Mouse (Mus musculus): ENCODE data around the gene Coq8a. TPM values are rescaled to one million over a fixed set of nuclear protein-coding genes. Genes with fewer than 3 reads are reported as not detected.

Coq8a gene
- total RNA-seq, 2 experiments from 2014 or later, result 20.2 to 20.5 TPM

DNA sequence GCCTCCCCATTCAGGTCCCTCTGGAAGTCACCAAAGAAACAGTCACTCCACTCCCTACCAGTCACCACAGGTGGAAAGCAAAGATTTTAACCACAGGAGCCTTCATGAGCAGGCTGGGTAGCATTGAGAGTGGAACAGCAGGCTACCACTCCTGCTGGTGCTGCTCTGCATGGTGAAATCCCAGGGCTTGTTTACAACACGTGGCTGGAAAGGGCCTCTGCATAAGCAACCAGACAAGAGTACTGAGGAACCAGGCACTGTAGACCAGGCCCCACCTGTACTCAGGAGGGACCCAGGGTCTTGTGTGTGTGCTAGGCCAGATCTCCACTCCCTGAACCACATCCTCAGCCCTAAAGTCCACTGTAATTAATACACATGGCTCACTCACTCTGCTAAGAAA, 22.6 kb downstream of the Coq8a start:
- no peak for DNase-seq (ENCODE audit: low spot score in 2 of 2)

DNA sequence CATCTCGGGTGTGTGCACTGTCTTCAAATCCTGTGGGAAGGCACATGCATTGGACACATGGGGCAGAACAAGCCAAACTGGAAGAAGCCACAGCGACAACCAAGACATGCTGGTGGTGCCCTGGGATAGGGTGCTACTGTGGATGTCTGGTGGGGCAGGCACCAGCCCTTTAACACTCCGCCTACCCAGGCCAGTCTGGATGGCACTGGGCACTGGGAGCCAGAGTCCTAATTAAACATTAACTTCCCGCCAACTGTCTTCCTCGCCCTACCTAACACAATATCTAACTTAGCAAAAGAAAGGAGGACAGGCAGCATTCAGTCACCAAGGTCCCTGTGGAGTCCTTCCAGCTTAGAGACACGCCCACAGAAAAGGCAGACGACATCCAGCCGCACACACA, 23.8 kb downstream of the Coq8a start:
- DNase-seq (ENCODE audit: low spot score in 2 of 2), result no peak

DNA sequence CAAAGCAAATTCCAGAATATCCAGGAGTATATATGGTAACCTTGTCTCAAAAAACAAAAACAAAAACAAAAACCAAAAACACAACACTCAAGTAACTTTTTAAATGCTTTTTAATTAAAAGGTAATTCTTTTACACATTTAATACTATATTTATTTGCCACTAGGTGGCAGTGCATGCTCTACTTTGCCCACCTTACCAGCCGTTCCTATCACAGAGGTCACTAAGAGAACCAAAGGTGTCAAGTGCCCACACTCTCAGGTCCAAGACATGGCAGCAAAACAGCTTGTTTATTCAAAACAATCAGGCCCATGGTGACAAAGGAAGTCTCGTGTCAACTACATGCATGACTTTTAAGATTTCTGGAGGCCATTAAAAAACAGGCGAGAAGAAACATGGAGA, 24.2 kb downstream of the Coq8a start:
- DNase-seq (ENCODE audit: low spot score in 2 of 2), result no peak

DNA sequence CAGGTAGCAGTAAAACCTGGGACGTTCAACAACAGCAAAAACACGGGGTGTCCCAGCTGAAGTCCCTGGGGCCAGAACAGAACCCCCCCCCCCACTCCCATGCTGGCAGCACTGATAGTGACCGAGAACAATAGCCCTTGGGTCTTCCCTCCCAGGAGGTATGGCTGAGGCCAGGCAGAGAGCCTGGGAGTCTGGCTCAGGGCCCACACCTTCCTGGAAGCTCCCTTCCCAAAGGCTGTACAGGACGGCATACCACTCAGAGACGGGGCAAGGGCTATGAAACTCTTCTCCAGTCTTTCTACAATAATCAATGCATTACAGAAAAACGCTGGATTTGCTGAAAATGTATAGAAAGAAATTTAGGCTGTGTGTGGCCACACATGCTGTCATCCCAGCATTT, 24.7 kb downstream of the Coq8a start:
- DNase-seq (ENCODE audit: low spot score in 2 of 2), result no peak

DNA sequence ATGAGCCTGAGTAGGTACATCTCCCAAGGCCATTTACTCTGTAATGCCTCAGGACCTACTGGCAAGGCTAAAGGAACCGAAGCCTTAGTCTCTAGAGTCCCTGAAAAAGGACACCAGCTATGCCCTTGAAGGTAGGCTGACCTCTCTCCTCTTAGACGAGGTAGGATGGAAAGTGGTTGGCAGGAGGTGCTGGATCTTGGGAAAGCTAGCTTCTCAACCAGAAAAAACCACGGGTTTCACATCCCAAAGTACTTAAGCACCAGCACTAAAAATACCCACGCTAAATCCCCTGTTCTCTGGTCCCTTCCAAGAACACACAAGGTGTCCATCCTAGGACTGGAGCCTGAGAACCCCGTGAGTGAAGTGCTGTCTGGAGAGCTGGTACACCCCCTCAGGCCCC, 26.4 kb downstream of the Coq8a start:
- DNase-seq (ENCODE audit: low spot score in 2 of 2), result no peak

DNA sequence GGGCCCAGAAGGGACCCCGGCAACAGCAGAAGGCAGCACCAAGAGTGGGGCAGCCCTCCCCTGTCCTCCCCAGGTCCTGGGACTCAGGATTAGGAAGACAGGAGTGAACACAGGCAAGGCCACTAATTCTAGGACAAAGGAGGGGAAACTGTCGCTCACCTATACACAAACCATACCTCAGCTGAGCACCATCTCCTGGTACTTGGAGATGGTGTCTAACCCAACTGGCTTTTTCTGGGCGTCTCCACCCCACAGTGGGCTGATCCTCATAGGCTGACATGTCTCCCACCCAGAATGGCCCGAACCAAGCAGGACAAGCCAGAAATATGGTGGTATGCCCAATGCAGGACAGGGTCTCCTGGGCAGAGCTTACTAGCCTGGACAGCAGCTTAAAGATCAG, 26.8 kb downstream of the Coq8a start:
- DNase-seq (ENCODE audit: low spot score in 2 of 2), result no peak

DNA sequence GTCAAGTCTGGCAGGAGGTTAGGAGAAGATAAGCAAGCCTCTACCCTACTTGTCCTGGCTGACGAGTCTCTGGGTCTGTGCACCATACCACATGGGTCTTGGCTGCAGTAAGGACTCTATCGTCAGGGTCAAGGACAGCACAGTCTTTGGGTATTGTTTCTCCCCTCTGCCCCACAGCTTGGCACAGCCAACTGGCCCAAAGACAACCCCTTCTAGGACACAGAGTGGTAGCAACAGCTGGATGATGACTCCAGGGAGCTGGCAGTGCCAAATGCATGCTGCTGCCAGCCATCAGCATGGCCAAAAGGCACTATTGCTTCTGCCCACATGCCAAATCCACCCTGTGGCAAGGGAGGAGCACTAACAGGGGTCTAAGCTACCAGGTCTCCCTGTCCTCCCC, 27.5 kb downstream of the Coq8a start:
- no peak for DNase-seq (ENCODE audit: low spot score in 2 of 2)

DNA sequence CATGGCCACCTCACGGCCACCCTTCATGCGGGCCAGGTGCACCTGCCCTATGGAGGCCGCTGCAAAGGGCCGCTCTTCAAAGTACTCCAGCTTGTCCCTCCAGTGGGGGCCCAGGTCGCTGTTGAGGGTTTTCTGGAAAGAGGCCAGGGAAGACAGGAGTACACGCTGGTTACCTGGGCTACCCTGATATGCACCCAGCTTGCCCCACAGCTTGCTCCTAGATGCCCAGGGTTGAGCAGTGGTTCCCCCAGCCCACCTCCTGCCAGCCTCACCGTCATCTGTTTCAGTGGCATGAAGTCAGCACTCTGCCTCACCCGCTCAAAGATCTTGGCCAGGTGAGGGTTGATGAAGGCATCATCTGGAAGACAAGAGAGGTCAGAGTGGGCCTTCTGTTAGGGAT, 29.3 kb downstream of the Coq8a start:
- DNase-seq (ENCODE audit: low spot score in 2 of 2), result no peak

DNA sequence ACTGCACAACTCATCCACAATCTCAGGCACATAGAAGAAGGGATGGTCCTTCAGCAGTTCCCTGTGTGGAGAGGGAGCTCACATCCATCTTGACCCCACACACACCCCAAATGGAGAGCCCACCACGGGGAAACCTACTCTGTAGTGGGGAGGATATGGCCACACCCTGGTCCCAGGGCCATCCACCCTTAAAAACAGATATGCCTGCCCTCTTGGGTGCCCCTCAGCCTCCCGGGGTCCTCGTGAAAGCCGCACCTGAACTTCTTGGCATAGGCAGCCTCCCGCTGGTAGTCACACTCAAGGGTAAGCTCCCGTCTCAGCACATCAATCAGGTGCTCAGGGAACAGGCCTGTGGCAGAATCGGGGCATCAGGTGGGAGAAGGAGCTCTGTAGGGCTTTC, 30.2 kb downstream of the Coq8a start:
- DNase-seq (ENCODE audit: low spot score in 2 of 2), result no peak

DNA sequence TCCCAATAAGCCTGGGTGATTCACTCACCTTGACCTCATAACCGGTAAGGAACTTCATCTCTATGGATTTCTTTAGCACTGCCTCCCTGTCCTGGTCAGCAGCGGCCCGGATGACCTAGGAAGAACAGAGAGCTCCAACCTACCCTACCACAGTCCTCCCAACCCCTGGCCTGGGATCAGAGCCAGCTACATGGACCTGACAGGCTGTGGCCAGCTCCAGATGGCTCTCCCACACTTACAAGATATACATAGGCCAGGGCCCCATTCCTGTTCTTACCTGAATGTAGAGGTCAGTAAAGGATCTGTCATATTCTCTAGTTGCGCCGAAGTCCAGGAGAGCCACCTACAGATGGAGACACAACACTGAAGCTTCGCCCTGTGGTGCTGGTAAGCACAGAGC, 31.1 kb downstream of the Coq8a start:
- DNase-seq (ENCODE audit: low spot score in 2 of 2), result no peak

DNA sequence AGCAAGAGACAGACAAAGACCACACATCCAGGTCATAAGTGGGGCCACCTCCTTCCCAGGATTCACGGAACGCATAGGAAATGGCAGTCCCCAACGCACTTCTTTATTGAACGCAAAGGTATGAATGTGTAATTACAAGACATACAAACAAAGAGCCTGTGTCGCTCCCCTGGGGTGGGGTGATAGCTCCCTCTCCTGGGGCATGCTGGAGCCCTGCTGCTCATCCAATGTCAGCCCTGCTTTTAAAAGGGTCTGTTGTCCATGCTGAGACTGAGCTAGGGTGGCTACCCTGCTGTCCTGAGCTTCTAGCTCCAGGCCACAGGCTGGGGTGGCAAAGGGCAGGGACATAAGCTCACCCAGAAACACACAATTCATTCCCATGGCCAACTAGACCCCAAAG, 32.9 kb downstream of the Coq8a start:
- no peak for DNase-seq (ENCODE audit: low spot score in 2 of 2)

DNA sequence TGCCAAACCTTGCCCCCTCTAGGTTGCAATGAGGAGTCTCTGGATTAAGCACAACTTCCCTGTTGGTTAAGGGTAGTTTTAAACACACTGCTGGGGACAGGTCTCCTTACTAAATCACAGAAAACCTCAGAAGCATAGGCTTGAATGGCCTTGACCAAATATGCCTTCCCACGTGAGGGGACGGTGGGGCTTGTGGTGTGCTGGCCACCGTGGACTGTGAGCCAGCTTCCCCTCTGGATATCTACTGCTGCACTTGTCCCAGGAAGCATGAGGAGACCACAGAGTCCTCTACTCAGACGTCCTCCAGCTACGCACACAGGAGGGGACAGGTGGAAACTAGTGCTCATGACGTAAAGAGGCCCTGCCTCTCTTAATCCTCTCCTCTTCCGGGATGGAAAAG, 36.4 kb downstream of the Coq8a start:
- DNase-seq (ENCODE audit: low spot score in 2 of 2), result no peak

DNA sequence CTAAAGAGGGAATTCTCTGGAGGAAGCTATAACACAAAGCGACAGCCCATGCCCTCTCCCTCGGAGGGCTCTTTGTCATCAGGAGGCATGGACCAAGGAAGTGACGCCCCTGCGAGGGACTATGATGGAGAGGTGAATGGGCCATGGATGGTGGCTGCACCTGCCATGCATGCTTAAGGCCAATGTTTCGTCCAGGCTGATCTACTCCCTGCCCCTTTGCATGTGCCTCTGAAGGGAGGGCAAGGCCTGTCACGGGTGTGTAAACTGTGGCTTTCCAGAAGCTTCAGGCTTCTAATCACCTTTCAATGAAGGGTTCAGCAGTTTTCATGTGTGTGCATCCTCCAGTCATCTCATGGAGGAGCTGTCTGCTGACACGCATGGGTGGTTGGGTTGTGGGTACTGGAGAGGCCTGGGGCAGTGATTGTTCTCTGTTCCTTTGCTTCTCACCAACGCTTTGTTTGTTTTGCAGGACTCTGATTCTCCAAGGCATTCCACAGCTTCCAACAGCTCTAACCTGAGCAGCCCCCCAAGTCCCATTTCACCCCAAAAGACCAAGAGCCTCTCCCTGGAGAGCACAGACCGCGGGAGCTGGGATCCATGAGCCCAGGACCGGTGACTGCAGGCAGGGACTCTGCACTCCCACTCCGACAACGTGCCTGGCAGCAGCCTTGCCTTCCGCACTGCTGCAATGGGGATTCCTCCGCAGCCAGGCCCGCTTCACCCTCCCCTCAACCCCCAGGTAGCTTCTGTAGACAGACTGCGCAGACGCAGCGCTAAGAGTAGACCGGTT, 37.6 kb downstream of the Coq8a start:
- DNase-seq (ENCODE audit: low spot score in 2 of 2), result no peak

DNA sequence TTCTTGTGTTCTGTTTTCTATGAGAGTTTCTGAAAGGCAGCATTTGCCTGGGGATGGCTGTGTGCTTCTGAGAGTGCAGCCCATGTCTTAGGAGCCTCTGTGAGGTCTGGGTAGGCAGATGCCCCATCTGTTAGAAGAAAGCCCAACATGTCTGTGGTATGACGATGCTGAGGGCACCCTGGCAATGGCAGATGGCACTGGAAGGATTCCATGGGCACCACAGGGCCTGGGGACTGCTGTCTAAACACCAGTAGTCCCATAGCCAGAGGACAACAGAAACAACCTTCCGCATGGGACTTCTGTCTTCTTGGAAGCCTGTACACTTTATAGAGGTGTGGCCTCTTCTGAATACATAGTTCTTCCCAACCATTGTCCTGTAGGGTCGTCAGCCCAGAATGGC, 38.2 kb downstream of the Coq8a start:
- no peak for DNase-seq (ENCODE audit: low spot score in 2 of 2)

DNA sequence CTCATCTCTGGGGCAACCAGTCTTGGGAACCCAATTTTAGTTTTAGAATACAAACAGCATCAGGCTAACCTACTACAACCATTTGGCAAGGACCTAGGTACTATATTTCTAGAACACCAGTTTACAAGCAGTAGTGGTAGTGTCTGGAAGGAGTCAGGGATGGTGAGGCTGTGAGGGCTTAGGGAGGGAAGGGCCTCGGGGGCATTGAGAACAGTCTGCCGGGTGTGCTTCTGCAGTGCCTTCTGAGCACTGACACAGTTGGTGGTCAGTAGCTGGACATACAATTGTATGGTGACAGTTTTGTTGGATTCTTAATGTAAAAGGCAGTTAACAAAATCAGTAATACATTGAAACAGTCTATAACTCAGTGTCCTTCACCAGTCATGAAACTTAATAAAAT, 38.9 kb downstream of the Coq8a start:
- no peak for DNase-seq (ENCODE audit: low spot score in 2 of 2)

DNA sequence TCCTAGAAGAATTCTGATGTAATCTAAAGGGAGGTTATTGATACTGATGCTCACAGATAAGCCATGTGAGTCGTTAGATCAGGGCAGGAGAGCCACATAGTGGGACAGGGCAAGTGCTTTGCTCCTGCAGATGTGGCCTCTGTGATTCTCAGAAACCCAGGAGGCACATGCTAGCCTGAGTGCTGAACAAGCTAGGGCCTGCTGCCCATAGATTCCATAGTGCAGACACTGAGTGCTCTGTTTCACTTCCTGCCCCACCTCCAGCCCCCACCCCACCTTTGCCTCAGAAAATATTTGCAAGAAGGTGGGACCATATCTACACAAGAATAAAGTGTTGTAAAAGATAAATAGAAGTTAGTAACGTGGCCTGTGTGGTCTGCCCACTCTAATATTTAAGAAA, 40.8 kb downstream of the Coq8a start:
- no peak for DNase-seq (ENCODE audit: low spot score in 2 of 2)

DNA sequence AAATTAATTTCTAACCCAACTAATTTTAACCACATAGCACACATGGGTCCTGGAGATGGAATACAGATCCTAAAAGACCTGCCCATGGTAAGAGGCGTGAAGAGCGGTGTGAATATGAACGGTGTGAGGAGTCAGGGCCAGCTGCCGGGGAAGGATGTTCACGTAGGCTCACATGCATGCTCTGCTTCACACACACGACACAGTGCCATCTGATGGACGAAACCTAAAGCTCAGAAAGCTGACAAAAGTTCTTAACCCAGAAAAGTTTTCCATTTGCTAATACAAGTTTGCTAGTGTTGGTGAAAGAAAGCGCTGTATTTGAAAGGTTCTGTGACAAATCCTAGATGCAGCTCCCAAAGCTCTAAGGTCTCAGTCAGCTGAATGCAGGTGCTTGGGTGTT, 48.2 kb downstream of the Coq8a start:
- no peak for DNase-seq (ENCODE audit: low spot score in 2 of 2)

DNA sequence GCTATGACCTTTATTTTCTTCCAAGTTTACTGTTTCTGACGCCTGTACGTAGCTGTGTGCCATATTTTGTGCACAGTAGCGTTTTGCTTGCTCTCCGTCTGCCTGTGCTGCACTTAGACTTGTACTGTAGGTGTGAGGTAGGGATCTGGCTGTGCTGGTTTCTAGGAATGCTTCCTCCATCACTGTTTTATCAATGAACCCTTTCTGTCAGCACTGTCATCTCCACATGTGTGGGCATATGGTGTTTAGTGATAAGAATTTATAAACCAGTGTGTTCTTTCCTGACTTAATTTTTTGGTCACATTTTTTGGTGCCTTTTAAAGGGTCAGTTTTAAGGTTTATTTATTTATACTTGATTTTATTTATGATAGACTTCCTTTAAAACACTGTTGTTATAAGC, 50.8 kb downstream of the Coq8a start:
- DNase-seq (ENCODE audit: low spot score in 2 of 2), result no peak

DNA sequence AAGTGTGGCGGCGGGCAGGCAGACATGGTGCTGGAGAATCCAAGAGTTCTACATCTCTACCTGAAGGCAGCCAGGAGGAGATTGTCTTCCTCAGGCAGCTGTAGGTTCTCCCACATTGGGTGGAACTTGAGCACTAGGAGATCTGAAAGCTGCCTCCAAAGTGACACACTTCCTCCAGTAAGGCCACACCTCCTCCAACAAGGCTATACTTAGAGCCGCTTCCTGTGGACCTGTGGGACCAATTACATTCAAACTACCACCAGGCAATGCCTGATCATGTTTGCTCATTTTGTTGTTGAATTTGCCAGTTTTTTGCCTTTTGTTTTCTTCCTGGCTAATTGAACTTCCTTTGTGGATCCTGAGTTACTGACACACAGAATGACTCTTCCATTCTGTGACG, 51.4 kb downstream of the Coq8a start:
- DNase-seq (ENCODE audit: low spot score in 2 of 2), result no peak

DNA sequence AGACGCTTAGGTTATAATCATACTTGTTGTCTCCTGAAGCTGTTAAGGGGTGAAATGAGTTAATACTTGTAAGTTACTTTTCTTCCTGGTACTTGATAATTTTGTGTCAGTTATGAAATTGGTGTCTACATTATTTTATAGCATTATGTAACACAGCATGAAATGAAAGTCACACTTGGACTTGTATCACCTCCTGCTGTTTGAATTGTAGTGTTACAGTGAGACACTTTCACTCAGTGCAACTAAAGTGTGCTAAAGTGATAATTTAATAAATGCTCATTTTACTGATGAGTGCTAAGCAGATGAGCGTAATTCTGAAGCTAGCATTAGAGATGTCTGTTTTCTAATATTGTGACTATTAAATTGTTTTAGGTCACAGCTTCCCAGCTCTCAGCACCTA, 58.4 kb downstream of the Coq8a start:
- DNase-seq (ENCODE audit: low spot score in 2 of 2), result no peak

DNA sequence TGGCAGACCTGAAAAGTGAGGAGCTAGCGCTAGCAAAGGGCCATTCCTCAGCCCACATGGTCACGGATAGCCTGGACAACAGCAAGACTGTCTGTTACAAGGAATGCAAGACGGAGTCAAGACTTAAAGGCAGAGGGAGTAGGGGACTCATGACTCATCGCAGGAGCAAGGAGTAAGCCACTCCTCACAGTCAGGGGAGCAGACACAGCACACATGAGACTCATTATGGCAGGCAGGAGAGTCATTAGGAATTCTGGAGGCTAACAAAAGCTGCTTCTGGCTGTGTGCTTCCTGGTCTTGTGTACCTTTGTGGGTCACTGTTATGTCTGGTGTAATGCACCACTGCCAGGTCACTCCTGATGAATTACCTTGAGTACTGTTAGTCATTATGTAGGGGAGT, 60.2 kb downstream of the Coq8a start:
- DNase-seq (ENCODE audit: low spot score in 2 of 2), result no peak

DNA sequence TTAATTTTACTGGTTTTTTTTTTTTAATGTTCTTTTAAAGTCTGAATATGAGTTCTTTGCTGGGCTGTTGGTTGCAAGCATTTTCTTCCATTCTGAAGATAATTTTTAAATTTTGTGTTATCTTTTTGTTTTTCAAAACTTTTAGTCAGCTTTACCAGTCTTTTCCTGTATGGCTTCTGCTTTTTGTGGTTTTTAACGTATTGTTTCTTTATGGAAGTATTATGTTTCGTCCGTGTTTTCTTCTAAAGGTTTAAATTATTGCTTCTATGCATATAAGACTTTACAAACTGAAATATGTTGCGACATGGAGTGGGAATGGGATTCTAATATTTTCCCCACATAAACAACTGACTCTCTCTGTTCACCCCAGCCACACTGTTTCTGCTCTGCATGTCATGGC, 67.2 kb downstream of the Coq8a start:
- no peak for DNase-seq (ENCODE audit: low spot score in 2 of 2)

DNA sequence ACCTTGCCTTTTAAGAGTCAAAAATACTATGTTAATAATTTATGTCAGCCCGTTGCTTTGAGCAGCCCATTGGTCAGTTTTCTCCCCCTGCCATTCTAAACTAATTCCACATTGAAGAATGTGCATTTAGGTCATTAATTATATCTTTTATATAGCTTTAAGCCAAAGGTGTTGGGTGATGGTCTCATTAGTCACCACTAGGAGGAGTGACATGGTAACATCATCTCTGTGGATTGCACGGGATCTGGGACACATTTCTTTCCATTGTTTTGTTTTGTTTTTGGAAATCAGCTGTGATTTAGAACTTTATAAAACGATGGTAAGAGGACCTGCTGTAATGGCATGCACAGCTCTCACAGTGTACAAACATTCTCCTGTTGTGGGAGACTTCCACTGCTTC, 68.0 kb downstream of the Coq8a start:
- no peak for DNase-seq (ENCODE audit: low spot score in 2 of 2)
